Mouse (Mus musculus): ENCODE measurements at regions not wholly inside any gene's neighbourhood (a gene's known extent, or its start where the extent isn't known, plus 50 kb on each side); places are given as distances from the start of the nearest gene placed in this dataset.

DNA sequence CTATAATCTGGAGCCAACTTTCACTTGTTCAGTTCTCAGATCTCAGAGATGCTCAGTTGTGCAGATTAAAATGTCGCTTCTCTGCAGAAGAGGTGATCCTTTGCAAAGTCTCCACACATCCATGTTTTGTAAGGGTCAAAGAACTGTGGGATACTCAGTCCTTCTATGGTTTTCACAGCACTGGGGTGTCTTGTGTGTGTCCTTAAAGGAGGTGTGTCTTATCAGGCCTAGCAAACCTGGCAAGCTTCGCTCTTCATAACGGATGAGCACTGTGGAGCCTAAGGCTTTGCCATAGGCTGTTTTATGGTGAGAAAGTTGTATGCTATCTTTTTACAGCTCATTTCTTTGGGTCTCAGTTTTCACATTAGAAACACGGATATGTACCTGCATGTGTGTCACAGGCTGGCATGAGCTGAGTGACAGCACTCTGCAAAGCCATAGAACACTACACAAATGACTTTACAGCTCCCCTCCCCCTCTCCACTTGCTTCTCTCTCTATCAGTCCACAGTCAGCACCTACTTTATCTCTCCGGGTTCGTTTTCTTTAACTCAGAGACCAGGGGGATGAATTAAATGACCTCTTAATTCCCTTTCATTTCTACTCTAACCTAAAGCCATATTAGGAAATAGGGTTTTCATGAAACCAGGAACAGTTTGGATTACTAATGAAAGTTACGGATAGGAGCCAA lies 49.8 kb upstream of the Picalm start:
- TF ChIP-seq CTCF (IDR thresholded peaks at IDR 0.05; ENCODE audit: insufficient read depth, low read length), result no peak
- TF ChIP-seq POLR2A (IDR thresholded peaks at IDR 0.05; ENCODE audit: borderline replicate concordance, extremely low read depth, low read depth, low read length), result no peak

Data from lung, adult 2 months (tissue).